Mouse (Mus musculus): ENCODE results near the gene Sgpp1. TPM values are rescaled to one million over a fixed set of nuclear protein-coding genes. Genes with fewer than 3 reads are reported as not detected.

The Sgpp1 gene
- polyA plus RNA-seq, 1 experiment = 64.9 TPM

DNA sequence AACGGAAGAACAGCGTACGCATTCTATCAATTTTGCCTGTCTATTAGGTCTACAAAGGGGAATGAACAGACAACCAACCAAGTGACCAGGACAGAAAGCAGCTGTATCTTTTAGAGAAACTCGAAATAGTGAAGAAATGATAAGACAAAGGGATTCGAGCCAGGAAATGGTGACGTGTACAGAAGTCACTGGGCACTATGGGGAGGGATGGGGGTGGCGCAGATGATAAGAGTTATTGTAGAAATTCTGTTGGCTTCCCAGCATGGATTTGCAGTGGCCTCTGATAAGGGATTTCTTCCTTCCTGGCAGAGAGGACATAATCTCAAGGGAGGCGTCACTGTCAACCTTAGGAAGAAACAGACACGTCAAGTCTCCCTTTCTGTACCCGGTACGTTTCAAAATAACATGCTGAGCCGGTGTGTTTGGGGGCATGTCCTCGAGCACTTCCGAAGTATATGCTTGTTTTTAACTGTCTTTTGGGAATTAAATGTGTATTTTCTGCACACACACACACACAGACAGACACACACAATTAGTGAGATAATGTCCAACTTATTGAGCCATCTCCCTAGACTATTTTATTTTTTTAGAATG, 10.3 kb upstream of the Sgpp1 start:
- no peak for TF ChIP-seq POLR2A (IDR thresholded peaks at IDR 0.05; ENCODE audit: control insufficient read depth, extremely low read depth, insufficient read depth, low read length, poor library complexity)
- TF ChIP-seq CTCF (IDR thresholded peaks at IDR 0.05; ENCODE audit: borderline replicate concordance, control insufficient read depth, extremely low read depth, insufficient read depth, low read length, poor library complexity) = no peak
- Histone ChIP-seq H3K36me3 (ENCODE audit: control insufficient read depth, insufficient read depth, low read length) (no peaks in the 10 kb centered on the region), H3K27ac (ENCODE audit: control insufficient read depth, insufficient read depth, low read length) (no peak overlapping the region), H3K27me3 (ENCODE audit: control insufficient read depth, insufficient read depth, low read length) (no peaks in the 10 kb centered on the region), H3K4me1 (replicated peaks; ENCODE audit: control insufficient read depth, insufficient read depth, low read length) (no peaks in the 10 kb centered on the region), H3K4me3 (ENCODE audit: control insufficient read depth, insufficient read depth, low read length) (no peak overlapping the region)
- DNase-seq = no peak
- 89% methylated on average over 14 of the region's 14 CpGs for WGBS

- Histone ChIP-seq H3K36me3 (ENCODE audit: control insufficient read depth, insufficient read depth, low read length) (no peaks in the 10 kb centered on the region), H3K4me3 (ENCODE audit: control insufficient read depth, insufficient read depth, low read length) (no peak overlapping the region), H3K4me1 (replicated peaks; ENCODE audit: control insufficient read depth, insufficient read depth, low read length) (no peaks in the 10 kb centered on the region), H3K27me3 (ENCODE audit: control insufficient read depth, insufficient read depth, low read length) (no peaks in the 10 kb centered on the region), H3K27ac (ENCODE audit: control insufficient read depth, insufficient read depth, low read length) (no peak overlapping the region)
- no peak for DNase-seq
- WGBS = 96% methylated on average over 5 of the region's 5 CpGs
- TF ChIP-seq CTCF (IDR thresholded peaks at IDR 0.05; ENCODE audit: borderline replicate concordance, control insufficient read depth, extremely low read depth, insufficient read depth, low read length, poor library complexity) (no peak), POLR2A (IDR thresholded peaks at IDR 0.05; ENCODE audit: control insufficient read depth, extremely low read depth, insufficient read depth, low read length, poor library complexity) (no peak)
Observed at GRCm38 (mm10) chr12:75742101-75742500, 6.6 kb upstream of the Sgpp1 start.

GRCm38 (mm10) chr12:75741273-75741672, 5.7 kb upstream of the Sgpp1 start:
- H3K36me3 ChIP-seq (ENCODE audit: control insufficient read depth, insufficient read depth, low read length) = no peaks in the 10 kb centered on the region
- no peaks in the 10 kb centered on the region for H3K4me1 ChIP-seq (replicated peaks; ENCODE audit: control insufficient read depth, insufficient read depth, low read length)
- no peaks in the 10 kb centered on the region for H3K27me3 ChIP-seq (ENCODE audit: control insufficient read depth, insufficient read depth, low read length)
- TF ChIP-seq CTCF (IDR thresholded peaks at IDR 0.05; ENCODE audit: borderline replicate concordance, control insufficient read depth, extremely low read depth, insufficient read depth, low read length, poor library complexity) = no peak
- no peak for TF ChIP-seq POLR2A (IDR thresholded peaks at IDR 0.05; ENCODE audit: control insufficient read depth, extremely low read depth, insufficient read depth, low read length, poor library complexity)
- WGBS = 99% methylated on average over 2 of the region's 2 CpGs
- H3K27ac ChIP-seq (ENCODE audit: control insufficient read depth, insufficient read depth, low read length) = no peak overlapping the region
- H3K4me3 ChIP-seq (ENCODE audit: control insufficient read depth, insufficient read depth, low read length) = no peak overlapping the region
- DNase-seq = no peak

- no peak overlapping the region for H3K4me3 ChIP-seq (ENCODE audit: control insufficient read depth, insufficient read depth, low read length)
- H3K27ac ChIP-seq (ENCODE audit: control insufficient read depth, insufficient read depth, low read length) = no peak overlapping the region
- peaks cover 3% of the 10 kb centered on the region for H3K4me1 ChIP-seq (replicated peaks; ENCODE audit: control insufficient read depth, insufficient read depth, low read length)
- WGBS = 100% methylated on average over 1 of the region's 1 CpGs
- TF ChIP-seq POLR2A (IDR thresholded peaks at IDR 0.05; ENCODE audit: control insufficient read depth, extremely low read depth, insufficient read depth, low read length, poor library complexity) (no peak), CTCF (IDR thresholded peaks at IDR 0.05; ENCODE audit: borderline replicate concordance, control insufficient read depth, extremely low read depth, insufficient read depth, low read length, poor library complexity) (no peak)
- no peak for DNase-seq
- no peaks in the 10 kb centered on the region for H3K27me3 ChIP-seq (ENCODE audit: control insufficient read depth, insufficient read depth, low read length)
- no peaks in the 10 kb centered on the region for H3K36me3 ChIP-seq (ENCODE audit: control insufficient read depth, insufficient read depth, low read length)
Observed at GRCm38 (mm10) chr12:75740451-75740850, 4.9 kb upstream of the Sgpp1 start.

- Histone ChIP-seq H3K36me3 (ENCODE audit: control insufficient read depth, insufficient read depth, low read length) (no peaks in the 10 kb centered on the region), H3K4me1 (replicated peaks; ENCODE audit: control insufficient read depth, insufficient read depth, low read length) (peaks cover 3% of the 10 kb centered on the region), H3K27ac (ENCODE audit: control insufficient read depth, insufficient read depth, low read length) (no peak overlapping the region), H3K27me3 (ENCODE audit: control insufficient read depth, insufficient read depth, low read length) (no peaks in the 10 kb centered on the region), H3K4me3 (ENCODE audit: control insufficient read depth, insufficient read depth, low read length) (no peak overlapping the region)
- WGBS = 95% methylated on average over 2 of the region's 2 CpGs
- no peak for DNase-seq
- TF ChIP-seq POLR2A (IDR thresholded peaks at IDR 0.05; ENCODE audit: control insufficient read depth, extremely low read depth, insufficient read depth, low read length, poor library complexity) (no peak), CTCF (IDR thresholded peaks at IDR 0.05; ENCODE audit: borderline replicate concordance, control insufficient read depth, extremely low read depth, insufficient read depth, low read length, poor library complexity) (no peak)
Observed at GRCm38 (mm10) chr12:75739611-75740010, 4.1 kb upstream of the Sgpp1 start.

GRCm38 (mm10) chr12:75736296-75736695, 767 bp upstream of the Sgpp1 start:
- whole genome bisulfite sequencing = 84% methylated on average over 4 of the region's 4 CpGs
- no peak for DNase-seq

GRCm38 (mm10) chr12:75734891-75735245, 661 bp downstream of the Sgpp1 start:
- Histone ChIP-seq H3K4me3 (ENCODE audit: control insufficient read depth, insufficient read depth, low read length) (peak overlapping the region; percentile 99), H3K4me1 (replicated peaks; ENCODE audit: control insufficient read depth, insufficient read depth, low read length) (peaks cover 11% of the 10 kb centered on the region), H3K27me3 (ENCODE audit: control insufficient read depth, insufficient read depth, low read length) (no peaks in the 10 kb centered on the region), H3K36me3 (ENCODE audit: control insufficient read depth, insufficient read depth, low read length) (no peaks in the 10 kb centered on the region), H3K27ac (ENCODE audit: control insufficient read depth, insufficient read depth, low read length) (peak overlapping the region; percentile 65)
- TF ChIP-seq POLR2A (IDR thresholded peaks at IDR 0.05; ENCODE audit: control insufficient read depth, extremely low read depth, insufficient read depth, low read length, poor library complexity) = no peak
- TF ChIP-seq CTCF (IDR thresholded peaks at IDR 0.05; ENCODE audit: borderline replicate concordance, control insufficient read depth, extremely low read depth, insufficient read depth, low read length, poor library complexity) = no peak
- DNase-seq = no peak
- WGBS = 0% methylated on average over 17 of the region's 17 CpGs

More at GRCm38 (mm10) chr12:75736296-75736695, 767 bp upstream of the Sgpp1 start:
- H3K4me1 ChIP-seq (replicated peaks; ENCODE audit: control insufficient read depth, insufficient read depth, low read length) = peaks cover 7% of the 10 kb centered on the region
- TF ChIP-seq POLR2A (IDR thresholded peaks at IDR 0.05; ENCODE audit: control insufficient read depth, extremely low read depth, insufficient read depth, low read length, poor library complexity) = no peak
- TF ChIP-seq CTCF (IDR thresholded peaks at IDR 0.05; ENCODE audit: borderline replicate concordance, control insufficient read depth, extremely low read depth, insufficient read depth, low read length, poor library complexity) = no peak
- H3K27ac ChIP-seq (ENCODE audit: control insufficient read depth, insufficient read depth, low read length) = no peak overlapping the region
- H3K4me3 ChIP-seq (ENCODE audit: control insufficient read depth, insufficient read depth, low read length) = no peak overlapping the region
- H3K36me3 ChIP-seq (ENCODE audit: control insufficient read depth, insufficient read depth, low read length) = no peaks in the 10 kb centered on the region
- no peaks in the 10 kb centered on the region for H3K27me3 ChIP-seq (ENCODE audit: control insufficient read depth, insufficient read depth, low read length)
